Mouse (Mus musculus): ENCODE data around the gene Pithd1. TPM values are rescaled to one million over a fixed set of nuclear protein-coding genes. Genes with fewer than 3 reads are reported as not detected.

Pithd1 gene
- total RNA-seq (2021) = 10 to 100 TPM; 71.5 to 72.5 TPM
- long read RNA-seq, experiment 1, transcript Pithd1-201 (6 exons, 1,700 nt) = major isoform, 142 of 151 reads
- long read RNA-seq, experiment 1, partial matches to known transcripts = 0 of 151 reads
- long read RNA-seq, experiment 1, other reads (novel, unspliced or antisense) = 9 of 151 reads
- long read RNA-seq, experiment 2, transcript Pithd1-201 (6 exons, 1,700 nt) = major isoform, 124 of 136 reads
- long read RNA-seq, experiment 2, partial matches to known transcripts = 4 of 136 reads
- long read RNA-seq, experiment 2, other reads (novel, unspliced or antisense) = 8 of 136 reads

DNA sequence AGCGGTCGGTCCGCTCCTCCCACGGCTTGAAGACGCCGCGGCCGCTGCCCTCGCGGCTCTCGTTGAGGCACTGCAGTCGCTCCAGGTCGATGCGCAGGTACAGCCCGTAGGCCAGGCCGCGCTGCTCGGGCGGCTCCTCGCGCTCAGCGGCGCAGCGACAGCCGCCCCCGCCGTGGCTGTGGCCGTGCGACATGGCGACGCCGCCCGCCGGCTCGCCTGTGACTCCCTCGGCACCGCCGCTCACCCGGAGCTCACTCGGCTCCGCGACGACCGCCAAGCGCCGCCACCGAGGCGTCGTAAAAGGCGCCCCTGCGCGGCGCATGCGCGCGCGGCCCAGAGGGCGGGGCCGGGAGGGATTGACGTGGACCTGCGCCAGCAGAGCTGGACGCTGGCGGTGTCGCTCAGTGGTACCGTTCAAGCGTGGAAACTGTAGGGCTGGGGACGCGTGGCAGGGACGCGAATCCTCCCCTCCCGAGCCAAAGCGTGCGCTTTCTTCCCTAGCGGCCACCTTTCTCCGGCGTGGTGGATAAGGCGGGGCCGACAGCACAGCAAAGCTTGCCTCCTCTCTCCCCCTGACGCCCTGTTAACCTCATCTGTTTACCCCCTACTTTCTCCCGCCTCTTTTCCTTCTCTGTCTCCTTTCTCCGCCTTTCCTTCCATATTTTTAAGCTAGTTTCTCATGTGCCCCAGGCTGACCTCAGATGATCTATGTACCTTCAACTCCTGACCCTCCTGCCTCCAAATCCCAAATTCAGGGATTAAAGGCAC lies at the start of gene Pithd1:
TSS of gene Pithd1 (minus strand) at position 322 of the 768 bp plus-strand sequence.
- intact Hi-C loops (cut with DNase I) = no loop called here
- DNase-seq (ENCODE audit: low spot score in 2 of 2) = peak; percentile 91 to 95

DNA sequence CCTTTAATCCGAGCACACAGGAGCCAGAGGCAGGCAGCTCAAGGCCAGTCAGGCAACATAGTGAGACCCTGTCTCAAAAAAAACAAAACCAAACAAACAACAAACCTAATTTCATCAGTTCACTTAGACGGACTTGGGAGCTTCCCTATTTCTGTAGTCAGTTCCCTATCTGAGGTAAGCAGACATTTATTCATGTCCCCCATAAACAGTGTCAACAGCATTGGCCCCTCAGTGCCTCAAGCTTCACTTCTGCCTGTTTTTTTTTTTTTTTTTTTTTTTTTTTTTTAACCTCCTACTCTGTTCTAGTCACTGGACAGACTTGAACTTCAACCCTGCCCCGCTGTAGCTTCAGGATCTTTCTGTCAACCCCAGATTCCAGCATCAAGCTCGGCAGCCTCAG lies 48.0 kb upstream of the Pithd1 start:
- no peak for DNase-seq (ENCODE audit: low spot score in 2 of 2)
- intact Hi-C loops (cut with DNase I) = no loop called here

DNA sequence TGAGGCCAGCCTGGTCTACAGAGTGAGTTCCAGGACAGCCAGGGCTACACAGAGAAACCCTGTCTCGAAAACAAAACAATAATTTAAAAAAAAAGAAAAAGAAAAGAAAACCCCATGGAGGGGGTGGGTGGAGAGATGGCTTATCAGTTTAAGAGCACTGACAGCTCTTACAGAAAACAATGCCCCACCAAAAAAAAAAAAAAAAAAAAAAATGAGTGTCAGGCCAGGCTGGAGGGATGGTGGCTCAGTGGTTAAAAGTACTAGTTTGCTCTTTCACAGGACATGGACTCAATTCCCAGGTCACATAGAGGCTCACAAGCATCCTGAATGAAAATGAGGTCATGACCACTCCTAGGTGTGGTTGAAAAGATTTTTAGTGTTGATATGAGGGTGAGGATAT lies 46.2 kb upstream of the Pithd1 start:
- intact Hi-C loops (cut with DNase I) = no loop called here
- no peak for DNase-seq (ENCODE audit: low spot score in 2 of 2)

DNA sequence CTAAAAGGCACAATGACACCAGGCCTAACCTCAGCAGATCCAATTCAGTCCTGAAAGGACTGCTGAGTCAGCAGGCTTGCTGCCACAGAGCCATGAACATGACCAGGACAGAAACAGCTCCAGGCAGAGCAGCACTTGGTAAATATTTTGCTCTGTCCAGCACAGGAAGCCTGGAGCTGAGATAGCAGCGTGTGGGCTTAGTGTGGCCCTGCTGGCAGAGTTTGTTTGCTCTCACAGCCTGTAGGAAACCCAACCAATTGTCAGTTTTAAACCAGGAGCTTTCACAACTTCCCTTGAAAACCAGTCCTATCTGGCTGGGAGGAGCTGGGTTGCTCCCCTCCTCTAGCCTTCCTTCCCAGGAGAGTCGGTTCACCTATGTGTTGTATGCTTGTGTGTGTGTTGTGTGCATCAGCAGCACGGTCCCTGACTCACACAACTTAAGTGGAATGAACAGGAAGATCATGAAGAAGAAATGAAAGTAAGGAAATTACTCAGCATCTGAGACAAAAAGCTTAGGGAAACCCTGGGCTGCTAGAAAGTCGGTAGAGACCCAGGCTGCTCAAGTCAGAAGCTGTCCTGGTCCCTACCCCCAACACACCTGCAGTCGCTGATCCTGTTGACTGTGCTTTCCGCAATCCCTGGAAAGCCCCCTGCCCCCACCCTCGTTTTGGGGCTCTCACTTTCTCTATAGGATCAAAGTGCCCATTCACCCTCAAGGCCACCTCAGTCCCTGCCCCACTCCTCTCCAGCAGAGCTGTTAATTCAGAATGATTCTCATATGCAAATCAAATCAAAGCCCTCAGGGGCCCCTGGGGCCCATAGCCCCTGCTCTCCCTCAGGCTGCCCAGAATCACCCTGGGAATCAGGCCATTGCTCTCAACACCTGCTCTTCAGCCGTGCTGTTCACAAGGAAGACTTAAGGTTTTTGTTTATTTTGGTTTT lies 44.2 kb upstream of the Pithd1 start:
- intact Hi-C loops (cut with DNase I) = no loop called here
- DNase-seq (ENCODE audit: low spot score in 2 of 2) = peak in 1 of 2 experiments; percentile 16

DNA sequence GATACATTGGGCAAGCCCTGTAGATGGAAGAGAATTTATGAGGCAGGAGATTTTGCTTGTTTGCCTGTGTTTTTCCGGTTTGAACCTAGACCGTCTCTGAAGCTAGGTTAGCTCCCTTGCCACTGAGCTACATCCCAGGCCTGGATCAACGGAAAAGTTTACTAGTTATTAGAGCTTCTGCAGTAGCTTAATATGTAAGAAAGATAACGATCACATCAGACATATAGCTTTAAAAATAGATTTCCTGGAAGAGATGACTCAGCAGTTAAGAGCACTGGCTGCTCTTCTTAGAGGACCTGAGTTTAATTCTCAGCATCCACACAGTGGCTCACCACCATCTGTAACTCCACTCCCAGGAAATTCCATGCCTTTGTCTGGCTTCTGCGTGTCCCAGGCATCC lies 41.6 kb upstream of the Pithd1 start:
- DNase-seq (ENCODE audit: low spot score in 2 of 2) = no peak
- intact Hi-C loops (cut with DNase I) = no loop called here

DNA sequence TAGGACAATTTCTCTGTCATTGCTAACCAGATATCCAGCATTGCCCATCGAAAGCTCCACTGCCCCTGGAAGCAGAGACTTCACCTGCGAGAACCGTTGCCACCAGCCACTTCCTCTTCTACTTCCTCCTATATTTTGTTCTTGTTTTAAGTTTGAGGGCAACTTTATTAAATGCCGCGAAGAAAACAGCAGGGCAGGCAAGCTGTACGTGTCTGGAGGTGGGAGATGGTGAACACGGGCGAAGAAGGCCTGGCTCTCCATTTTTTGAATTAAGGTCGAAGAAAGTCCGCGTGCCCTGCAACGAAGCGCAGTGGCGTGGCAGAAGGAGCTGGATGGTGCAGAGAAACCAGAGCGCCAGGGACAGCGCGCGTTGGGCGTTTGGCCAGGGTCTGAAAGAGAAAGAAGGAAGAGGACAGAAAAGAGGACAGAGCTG lies 41.1 kb upstream of the Pithd1 start:
- DNase-seq (ENCODE audit: low spot score in 2 of 2) = no peak
- intact Hi-C loops (cut with DNase I) = no loop called here

DNA sequence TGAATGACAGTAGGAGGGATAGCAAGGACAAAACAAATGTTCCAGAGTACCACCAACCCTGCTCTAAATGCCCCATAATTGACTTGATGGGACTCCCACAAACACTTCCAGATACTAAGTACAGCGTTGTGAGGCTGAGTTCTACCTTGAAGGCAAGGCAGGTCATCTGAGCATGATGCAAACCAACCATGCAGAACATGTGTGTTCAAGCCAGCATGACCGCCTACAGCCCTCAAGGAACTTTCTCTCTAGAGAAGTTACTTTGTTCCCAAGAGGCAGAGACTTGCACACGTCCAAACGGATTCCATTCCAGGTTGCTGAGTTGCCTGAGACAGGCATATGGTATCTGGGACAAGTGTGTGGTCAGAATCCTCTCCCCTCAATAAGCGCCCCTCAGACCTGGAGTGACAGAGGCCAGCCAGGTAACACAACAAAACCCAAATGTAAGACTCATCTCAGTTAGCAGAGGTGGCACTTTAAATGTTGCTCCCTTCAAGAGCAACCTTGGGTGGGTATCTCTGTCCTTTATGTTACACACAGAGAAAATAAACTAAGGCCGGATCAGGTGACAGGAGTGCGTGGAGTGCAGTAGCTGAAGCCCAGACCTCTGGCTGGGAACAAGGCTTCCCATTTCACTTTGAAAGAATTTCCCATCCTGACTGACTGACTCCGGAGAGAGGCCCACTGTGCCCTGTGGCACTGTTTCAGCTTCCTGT lies 40.5 kb upstream of the Pithd1 start:
- no peak for DNase-seq (ENCODE audit: low spot score in 2 of 2)
- intact Hi-C loops (cut with DNase I) = no loop called here

DNA sequence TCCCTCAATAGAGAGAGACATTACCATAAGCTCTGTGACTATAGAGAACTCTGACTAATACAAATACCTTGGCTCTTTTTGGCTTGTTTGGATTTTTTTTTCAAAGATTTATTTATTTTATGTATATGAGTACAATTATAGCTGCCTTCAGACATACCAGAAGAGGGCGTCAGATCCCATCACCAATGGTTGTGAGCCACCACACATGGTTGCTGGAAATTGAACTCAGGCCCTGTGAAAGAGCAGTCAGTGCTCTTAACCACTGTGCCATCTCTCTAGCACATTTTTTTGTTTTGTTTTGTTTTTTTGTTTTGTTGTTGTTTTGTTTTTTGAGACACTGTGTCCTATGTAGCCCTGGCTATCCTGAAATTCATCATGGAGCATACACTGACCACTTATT lies 38.3 kb upstream of the Pithd1 start:
- no peak for DNase-seq (ENCODE audit: low spot score in 2 of 2)
- intact Hi-C loops (cut with DNase I) = no loop called here

DNA sequence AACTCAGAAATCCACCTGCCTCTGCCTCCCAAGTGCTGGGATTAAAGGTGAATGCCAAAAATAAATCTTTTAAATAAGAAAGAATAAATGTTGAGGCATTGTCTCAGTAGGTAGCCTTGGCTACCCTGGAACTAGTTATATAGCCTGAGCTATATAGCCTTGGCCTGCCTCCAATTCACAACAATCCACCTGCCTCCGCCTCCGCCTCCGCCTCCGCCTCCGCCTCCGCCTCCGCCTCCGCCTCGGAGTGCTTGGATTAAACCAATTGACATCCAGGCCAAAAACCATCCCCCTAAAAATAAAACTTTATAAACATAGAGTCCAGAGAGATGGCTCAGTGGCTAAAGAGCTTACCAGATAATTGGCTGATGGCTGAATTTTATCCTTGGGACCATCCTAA lies 35.9 kb upstream of the Pithd1 start:
- DNase-seq (ENCODE audit: low spot score in 2 of 2) = no peak
- intact Hi-C loops (cut with DNase I) = no loop called here

DNA sequence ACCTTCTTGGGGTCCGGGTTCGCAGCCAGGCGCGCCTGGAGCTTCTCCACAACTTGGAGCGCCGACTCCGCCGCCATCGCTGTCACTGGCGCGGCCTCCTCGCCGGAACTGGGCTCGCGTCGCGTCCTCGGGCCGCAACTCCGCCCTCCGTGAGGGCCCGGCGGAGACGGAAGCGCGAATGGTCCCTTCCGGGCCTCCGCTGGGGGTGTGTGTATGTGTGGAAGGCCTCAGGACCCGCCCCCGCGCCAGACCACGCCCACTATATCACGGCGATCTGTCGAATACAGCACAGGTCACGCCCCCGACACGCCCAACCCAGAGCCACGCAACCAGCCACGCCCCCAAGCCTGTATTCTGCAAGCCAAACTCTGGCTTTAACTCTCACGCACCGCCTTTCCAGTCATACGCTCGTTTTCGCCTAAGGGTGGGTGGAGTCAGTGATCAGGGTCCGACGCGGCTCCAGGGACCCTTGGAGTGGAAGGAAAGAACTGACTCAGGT lies 34.5 kb upstream of the Pithd1 start, which contains the start of gene Eloa:
TSS of gene Eloa (minus strand) at position 215 of the 499 bp plus-strand sequence.
- intact Hi-C loops (cut with DNase I) = no loop called here
- peak; percentile 99 for DNase-seq (ENCODE audit: low spot score in 2 of 2)

DNA sequence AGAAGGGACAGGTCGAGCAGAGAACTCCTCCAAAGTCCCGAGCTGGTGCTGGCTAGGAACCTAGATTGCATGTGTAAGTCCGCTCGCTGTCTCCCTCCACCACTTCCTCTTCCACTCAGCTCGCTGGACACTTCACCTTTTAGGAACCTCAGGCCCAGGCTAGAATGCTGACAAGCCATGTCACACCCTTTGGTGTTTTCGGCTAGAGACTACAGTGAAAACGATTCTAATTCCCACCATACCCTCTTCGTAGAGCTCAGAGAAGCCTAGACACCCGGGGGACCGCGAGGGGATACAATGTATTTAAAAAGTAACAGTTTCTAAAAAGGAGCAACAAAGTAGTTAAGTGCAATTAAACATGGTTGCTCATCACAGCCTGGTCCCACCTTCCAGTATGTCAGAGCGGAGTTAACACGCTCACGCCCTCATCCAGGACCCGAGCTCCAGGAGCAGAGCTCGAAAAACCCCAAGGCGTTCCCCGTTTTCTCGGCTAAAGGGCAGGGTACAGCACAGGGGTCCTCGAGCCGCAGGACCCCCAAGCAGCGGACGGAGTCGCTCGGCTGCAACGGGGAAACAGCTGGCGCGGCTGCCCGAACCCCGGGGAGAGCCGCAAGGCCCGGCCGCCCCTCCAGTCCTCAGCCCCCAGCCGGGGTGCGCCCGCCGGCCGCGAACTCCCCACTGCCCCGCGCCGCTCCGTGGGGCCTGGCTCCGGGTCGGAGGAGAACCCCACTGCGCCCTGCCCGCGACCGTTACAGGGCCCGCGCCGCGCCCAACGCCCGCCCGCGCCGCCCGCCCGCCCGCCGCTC lies 33.9 kb upstream of the Pithd1 start:
- DNase-seq (ENCODE audit: low spot score in 2 of 2) = no peak
- intact Hi-C loops (cut with DNase I) = no loop called here

DNA sequence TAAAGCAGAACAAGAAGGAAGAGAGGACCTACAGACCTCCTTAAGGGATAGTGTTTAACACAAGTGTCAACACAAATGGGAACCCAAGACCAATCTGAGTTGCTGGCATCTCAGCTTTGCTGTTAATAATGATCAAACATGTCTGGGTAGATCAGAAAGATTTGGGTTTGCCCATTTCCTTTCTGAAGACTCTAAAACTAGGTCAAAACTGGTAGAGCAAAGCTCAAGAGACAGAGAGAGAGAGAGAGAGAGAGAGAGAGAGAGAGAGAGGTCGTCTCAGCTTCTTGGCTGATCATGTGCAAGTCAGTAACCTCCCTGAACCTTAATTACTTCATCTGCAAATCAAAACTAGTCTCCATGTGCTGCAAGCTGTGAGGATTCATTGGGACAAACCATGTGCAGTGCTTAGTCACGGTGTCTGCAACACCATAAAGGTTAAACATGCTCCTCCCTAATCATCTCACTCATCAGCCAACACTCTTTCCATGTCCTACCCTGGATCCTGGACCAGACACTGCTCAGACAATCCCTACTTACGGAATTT lies 29.1 kb upstream of the Pithd1 start:
- intact Hi-C loops (cut with DNase I) = no loop called here
- no peak for DNase-seq (ENCODE audit: low spot score in 2 of 2)

DNA sequence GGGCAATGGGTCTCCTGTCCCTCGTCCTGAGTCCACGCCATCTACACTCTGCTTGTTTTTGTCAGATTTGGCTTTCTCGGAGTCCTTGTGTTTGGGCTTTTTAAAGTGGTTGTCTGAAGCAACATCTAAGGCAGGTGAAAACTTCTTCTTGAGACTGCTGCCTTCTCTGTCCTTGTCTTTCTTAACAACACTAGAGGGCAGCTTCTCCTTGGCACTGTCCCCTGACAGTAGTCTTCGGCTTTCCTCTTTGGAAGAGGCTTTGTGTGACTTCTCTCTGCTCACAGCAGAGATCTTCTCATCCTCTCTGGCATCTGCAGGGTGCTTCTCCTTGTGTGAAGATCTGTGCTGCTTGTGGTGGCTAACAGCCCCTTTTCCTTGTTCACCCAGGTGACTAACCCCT lies 23.5 kb upstream of the Pithd1 start:
- intact Hi-C loops (cut with DNase I) = no loop called here
- no peak for DNase-seq (ENCODE audit: low spot score in 2 of 2)

DNA sequence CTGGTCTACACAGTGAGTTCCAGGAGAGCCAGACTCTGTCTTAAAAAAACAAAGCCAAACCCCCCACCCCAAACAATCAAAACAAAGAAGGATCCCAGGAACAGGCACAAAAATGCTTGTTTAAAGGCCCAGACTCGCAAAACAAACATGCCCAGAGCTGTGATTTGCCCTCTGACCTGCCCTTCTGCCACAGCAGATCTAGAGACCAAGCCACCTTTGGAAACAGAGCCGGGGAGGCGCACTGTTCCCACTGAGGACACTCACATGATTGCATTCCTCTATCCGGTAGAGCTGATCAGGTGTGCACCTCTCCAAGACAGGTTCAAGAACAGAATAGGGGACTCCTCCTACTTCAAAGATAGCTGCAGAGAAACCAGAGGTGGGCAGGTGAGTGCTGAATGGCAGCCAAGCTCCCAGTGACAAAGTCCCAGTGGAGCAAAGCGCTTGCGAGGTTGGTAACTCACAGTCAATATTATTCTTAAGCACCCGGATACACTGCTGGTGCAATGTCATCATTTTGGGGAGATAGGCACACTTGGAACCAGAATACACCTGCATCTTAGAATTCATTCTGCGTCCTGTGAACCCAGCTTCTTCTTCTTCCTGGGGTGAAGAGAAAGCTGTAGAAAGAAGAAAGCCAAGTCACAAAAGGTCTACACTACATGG lies 21.9 kb upstream of the Pithd1 start:
- DNase-seq (ENCODE audit: low spot score in 2 of 2) = no peak
- intact Hi-C loops (cut with DNase I) = no loop called here

DNA sequence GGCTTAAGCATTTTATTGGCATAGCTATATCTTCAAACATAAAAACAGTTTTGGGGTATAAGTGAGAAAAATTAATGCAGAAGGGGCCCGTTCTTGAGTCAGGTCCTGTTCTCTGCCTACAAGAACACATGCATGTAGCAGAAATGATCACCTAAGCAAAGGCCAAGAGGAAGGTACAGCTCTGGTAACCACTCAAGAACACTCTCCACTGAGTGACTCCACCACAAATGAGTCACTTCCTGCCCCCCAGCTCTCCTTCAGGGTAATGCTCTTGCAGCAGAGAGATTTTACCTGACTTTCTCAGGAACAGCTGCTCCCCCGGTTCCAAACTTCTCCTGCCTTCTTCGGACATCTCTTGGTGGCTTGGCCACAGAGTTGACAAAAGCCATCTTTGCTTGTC lies 19.8 kb upstream of the Pithd1 start:
- intact Hi-C loops (cut with DNase I) = no loop called here

DNA sequence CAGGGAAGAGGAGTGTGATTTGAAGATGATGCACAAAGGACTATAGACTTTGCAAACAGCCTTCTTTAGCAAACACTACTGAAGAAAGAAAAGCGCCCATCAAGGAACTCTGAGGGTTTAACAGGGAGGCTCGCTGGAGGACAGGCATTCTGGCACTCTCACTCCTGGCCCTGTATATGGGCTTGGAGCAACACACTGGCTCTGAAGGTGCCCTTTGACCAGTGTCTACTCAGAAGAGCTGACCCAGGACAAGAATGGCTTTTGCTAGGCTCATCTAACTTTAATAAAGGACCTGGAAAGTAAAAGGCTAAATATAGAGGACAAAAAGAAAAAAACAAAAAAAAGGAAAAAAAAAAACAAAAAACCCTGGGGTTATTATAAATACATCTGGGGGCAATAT lies 17.9 kb upstream of the Pithd1 start:
- no peak for DNase-seq (ENCODE audit: low spot score in 2 of 2)
- intact Hi-C loops (cut with DNase I) = no loop called here

More for the DNA sequence above, 19.8 kb upstream of the Pithd1 start:
- DNase-seq (ENCODE audit: low spot score in 2 of 2) = no peak

DNA sequence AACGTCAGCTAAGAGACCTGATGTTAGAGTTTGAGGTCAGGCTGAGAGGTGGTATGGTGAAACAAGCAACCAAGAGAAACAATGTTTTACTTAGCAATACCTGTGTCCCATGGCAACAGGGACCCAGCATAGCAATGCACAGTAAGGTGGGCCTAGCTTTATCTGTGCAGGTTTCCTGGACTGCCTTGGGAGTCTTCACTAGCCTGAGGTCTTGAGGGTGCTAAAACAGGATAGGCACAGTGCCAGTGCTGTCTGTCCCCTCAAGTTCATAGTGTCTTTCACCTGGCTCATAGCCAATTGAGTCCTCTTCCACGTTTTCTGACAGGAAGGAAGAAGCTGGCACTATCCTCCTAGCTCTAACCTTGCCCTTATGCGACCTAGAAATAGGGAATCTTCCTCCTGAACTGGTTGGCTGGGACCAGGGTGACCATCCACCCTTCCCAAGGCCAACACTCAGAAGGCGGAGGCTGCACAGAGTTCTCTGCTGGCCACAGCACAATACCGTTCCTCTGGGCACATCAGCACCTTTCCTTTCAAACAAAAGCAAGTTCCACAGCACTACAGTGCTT lies 17.1 kb upstream of the Pithd1 start:
- intact Hi-C loops (cut with DNase I) = no loop called here

More for the DNA sequence above, 17.1 kb upstream of the Pithd1 start:
- DNase-seq (ENCODE audit: low spot score in 2 of 2) = no peak
